Mouse (Mus musculus) layer of hippocampus, postnatal 25 days (tissue): Measurements from ENCODE around the gene Pprc1. TPM values are rescaled to one million over a fixed set of nuclear protein-coding genes. Genes with fewer than 3 reads are reported as not detected.

ENCODE experiments used
- DNase-seq, 2 experiments: peaks; one replicate each; pipeline ENCODE4 v3.0.0; 2022; ENCODE audit warnings: mixed read lengths in 2 of 2, low spot score in 1 of 2; ENCODE audit errors: extremely low spot score in 1 of 2
- total RNA-seq, 2 experiments: library from RNA; stranded (reverse); gene quantifications; 2 replicates each; pipeline ENCODE4 v1.2.3; 2021

Pprc1 gene
- total RNA-seq, 2 experiments from 2014 or later: 28.1 to 34.8 TPM

DNA sequence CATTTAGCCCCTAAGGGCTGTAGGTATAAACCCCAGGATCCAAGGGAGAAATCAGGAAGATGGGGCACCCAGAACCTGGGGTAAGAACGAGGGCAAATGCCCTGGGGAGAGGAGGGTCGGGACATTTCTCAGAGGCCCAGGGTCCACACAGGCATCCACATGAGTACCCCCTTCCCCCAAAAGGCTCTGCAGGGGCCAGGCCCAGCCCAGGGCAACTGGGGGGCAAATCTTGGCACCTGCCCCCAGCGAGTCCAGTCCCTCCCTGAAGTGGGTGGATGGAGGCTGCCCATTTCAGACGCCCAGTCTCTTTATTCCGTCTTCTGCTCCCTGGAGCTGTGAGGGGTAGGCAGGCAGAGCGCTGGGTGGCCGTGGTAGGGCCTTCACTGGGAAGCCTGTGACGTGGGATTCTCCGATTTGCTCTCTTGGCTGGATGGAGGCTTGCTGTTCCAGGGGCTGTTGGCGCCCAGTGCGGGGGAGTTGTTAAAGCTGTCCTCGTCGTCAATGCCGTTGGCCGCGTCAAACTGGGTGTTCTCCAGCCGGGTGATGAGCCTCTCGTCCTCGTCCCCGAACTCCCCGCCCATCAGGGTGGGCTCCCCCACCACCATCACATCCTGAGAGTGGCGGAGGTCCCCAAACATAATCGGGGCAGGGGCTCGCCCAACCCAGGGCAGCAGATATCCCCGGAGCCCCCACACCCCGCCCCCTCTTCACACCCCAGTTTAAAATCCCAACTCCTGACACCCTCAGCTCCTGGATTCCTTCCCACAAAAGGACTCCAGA is 11.8 kb upstream of the Pprc1 start:
- DNase-seq: peak in 1 of 2 experiments; percentile 12

- no peak for DNase-seq
Measured at GRCm38 (mm10) chr19:46033911-46034310, 10.8 kb upstream of the Pprc1 start.

DNA sequence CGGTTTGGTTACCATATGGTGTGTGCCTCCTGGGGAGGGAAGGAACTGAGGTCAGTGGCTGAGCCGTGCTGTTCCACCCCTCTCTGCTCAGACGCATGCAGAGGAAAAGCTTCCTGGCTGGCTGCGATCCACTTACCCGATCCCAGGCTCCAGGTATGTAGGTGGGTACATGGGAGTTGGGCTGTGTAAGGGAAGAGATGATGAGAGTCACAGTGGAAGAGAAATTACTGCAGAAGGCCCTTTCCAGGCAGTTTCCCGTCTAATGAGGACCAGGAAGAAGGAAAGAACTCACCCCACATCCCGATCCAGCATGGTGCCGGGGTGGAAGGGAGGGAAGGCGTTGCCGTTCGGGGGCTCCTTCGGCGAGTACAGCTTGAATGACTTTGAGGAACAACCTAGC is 8.7 kb upstream of the Pprc1 start:
- no peak for DNase-seq

DNA sequence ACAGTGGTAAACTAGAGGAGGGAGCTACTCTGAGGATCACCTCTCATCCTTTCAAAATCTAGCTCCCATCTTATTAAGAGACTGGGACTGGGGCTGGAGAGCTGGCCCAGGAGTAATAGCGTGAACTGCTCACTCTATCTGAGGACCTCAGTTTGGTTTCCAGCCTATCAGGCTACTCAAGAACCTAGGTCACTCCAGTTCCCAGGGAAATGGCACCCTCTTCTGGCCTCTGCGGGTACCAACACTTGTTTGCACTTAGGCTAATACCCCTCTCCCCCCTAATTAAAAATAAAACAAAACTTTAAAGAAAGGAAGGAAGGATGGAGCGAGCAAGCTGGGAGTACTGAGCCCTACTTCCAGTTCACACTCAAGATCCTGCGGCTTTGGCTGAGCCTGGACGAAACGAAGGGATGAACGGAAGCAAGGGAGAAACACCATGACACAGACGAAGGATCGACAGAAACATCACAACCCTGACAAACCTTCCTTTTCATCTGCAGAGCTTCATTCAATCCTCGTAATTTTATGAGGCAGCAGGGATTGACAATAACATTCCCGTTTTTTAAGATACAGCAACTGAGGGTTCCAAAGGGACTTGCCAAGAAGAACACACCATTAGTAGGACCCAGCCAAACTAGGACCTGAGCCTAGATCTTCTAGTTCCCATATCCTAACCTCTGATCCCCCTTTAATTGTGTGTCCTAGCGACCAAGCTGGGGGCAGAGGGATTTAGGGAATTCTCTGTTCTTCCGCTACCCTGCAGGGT is 8.0 kb upstream of the Pprc1 start:
- no peak for DNase-seq

DNA sequence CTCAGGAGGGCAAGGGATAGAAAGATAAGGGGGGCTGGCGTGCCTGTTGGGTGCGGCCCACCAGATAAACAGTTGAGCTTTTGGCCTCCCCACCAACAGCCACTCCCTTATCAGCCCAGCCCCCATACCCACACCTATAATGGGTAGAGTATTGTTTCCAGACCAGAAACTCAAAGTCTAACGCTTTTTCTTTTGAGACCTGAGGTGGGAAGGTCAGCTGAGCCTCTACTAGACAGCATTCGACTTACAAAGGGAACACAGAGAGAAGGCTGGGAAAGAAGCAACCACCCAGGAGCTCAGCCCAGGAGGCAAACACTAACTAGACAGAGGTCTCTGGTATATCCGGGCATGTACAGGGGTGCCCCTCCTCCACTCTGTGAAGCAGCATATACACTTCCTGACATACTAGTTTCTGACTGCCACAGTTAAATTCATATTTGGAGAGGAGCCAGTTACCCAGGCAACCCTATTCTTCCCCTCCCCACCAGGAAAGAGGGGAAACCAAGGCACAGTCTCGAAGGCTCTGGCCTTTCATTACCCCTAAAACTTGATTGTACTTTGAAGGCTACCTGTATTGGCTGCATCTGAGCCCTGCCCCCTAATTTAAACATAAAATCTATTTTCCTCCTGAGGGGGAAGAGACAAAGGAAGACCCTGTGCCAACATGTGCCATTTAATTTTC is 7.3 kb upstream of the Pprc1 start:
- no peak for DNase-seq

DNA sequence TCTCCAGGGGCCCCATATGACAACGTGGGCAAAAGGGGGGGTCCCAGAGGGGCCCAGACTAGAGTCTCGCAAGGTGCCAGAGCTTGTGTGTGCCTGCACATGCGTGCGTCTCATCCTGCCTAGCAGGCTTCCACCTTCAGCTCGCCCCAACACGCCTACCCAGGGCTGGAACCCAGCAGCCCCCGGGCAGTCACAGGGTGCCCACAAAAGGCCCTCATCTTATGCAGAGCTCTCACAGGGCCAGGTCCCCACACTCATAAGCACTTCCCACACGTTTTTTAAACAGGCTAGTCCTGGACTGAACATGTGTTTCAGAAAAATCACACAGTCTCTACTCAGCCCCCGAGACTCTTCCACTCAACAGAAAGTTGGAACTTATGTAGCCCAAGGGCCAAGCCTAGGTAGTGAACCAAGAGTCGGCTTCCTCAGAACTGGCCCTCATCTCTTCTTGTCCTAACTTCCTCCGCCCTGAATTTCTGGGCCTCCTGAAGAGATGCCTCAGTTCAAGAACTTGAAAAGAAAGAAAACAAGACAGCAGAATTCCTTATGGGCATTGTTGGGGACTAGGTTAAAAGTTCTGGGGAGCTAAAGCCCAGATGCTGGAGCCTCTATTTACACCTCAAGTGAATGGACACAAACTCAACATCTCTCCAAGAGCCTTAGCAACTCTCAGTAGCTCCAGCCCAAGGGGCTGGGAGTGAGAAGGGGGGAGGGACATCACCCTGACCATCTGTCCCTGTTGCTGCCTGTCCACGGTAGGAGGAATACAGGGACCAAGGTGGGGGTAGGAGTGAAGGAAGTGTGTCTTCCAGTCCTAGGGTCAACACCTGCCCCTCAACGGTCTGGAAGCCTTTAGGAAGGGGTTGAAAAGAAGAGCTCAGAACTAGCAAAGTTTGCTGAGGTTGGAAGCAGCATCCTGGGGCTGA is 6.5 kb upstream of the Pprc1 start:
- no peak for DNase-seq

- no peak for DNase-seq
Measured at GRCm38 (mm10) chr19:46038851-46039260, 5.8 kb upstream of the Pprc1 start.

DNA sequence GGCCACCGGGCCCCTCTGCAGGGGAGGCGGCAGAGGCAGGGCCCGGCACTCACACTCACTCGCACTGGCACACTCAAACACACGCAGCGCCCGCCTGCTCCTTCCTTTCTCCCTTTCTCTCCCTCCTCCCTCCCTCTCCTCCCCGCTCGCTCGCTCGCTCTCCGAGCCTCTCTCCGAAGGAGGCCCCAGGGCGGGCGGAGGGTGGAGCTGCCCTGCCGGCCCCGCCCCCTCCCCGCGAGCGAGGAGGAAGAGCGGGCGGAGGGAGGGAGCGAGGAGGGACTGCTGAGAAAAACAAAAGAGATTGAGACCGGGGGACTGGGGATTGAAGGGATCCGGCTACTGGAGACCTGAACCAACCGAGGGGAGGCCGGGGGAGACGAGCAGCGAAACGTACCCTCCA is 5.2 kb upstream of the Pprc1 start:
- peak; percentile 69 to 72 for DNase-seq

GRCm38 (mm10) chr19:46040149-46040902 is 4.4 kb upstream of the Pprc1 start:
- DNase-seq: no peak

GRCm38 (mm10) chr19:46041299-46041932 is 3.3 kb upstream of the Pprc1 start:
- no peak for DNase-seq

DNA sequence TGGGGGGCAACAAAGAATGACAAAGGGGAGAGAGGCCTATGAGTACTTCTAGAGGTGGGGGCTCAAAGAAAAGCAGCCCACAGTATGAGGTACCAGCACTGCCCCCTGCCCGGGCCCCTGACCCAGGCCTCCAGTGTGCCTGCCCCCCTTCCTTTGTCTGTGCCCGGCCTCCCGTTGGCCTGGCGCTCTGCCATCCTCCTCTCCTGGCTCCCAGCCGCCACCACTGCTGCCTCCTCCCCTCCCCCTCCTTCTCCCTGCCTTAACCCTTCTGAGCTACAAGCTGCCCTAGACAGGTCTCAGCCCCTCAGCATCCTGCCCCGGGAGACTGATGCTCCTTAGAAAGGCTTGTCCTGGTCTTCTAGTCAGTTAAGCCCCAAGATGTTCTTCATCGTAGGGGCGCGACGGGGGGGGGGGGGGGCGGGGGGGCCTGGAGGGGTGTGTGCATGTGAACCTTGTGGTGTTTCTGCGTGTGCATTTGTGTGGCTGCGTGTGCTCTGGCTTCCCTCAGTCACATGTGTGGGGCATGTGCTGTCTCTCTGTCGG is 2.7 kb upstream of the Pprc1 start:
- DNase-seq: peak; percentile 69 to 80

GRCm38 (mm10) chr19:46042476-46043011 is 2.1 kb upstream of the Pprc1 start:
- peak in 1 of 2 experiments; percentile 42 for DNase-seq

- no peak for DNase-seq
Measured at GRCm38 (mm10) chr19:46043380-46043779, 1.3 kb upstream of the Pprc1 start.

GRCm38 (mm10) chr19:46044993-46045695 is 458 bp downstream of the Pprc1 start, which contains the start of gene Ldb1:
Gene Ldb1, minus strand, starts transcription at chr19:46045214.
- peak; percentile 67 to 84 for DNase-seq

DNA sequence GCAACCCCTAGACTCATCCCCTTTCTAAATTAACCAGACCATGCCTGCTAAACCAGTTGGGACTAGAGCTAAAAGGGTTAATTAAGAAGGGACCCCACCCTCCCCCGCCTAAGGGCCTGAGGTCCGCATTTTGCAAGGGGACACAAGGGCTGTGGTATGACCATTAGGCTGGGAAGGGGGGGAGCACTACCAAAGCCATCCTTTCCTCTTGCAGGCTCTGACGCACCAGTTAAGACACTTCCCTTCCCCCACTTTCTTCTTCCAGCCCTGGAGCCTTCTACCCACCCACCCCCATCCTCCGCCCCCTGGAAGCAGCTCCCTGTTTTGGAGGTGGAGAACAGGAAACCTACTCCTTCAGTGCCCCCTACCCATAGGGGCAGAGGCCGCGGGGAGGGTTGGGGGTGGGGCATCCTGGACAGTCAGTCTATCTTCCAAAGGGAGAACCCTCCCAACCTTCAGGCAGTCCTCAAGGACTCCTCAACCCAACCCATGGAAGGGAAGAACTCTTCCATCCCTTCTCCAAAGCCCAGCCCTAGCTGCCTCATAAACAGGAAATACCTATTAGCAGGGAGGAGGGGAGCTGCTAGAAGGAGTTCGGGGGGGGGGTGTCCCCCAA is 1.1 kb downstream of the Pprc1 start:
- DNase-seq: peak in 1 of 2 experiments; percentile 19

DNA sequence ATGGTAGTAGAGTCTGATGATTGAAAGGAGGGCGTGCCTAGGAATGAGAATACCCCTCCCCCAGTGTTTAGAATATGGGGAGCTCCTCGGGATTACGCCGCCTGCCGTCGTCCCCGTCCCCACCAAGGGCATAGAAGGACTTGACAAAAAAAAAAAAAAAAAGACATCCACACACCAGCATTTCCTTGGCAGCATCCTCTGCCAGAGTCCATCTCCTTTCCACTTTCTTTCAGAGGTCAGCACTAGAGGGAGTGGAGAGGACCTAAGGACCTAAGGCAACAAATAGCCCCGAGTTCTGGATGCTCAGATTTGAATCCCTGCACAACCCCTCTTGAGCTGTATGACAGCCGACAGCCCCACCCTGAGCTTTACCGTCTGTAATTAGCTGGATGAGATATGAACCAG is 1.9 kb downstream of the Pprc1 start:
- DNase-seq: no peak

DNA sequence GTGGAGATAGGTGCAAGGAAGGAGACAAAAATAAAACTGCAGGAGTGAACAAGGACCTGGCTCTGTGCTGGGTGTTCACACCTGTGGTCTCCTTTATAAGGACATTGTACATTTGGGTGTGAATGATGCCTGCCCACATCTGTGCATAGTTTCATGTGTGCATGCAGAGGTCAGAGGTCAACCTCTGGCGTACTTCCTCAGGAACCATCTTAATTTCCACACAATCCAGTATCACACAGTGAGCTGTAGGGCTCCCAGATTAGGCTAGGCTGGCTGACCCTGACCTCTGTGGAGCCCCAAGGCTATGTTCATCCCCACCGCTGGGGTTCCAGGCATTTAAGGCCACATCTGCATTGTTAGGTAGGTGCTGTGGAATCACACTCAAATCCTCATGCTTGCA is 2.7 kb downstream of the Pprc1 start:
- no peak for DNase-seq
